Comparison of ENCODE assay signal across 8 mouse cellular contexts in genomic region chr10:80115290-80115943, GRCm38 (mm10). TPM values are rescaled to one million over a fixed set of nuclear protein-coding genes. Genes with fewer than 3 reads are reported as not detected.
DNase-seq lines count a peak whose midpoint lies in the region; ATAC-seq and TF ChIP-seq lines count a peak whose summit lies in the region.

TSS of gene Stk11 (plus strand) at chr10:80115803.

- ATAC-seq in embryonic facial prominence, embryonic 15.5 days (ENCODE audit: insufficient number of reproducible peaks, low FRiP score, low TSS enrichment, low read depth): peak; percentile 97
- peak; percentile 97 for ATAC-seq in limb, embryonic 14.5 days (ENCODE audit: low FRiP score, low read depth)
- ATAC-seq in midbrain, postnatal 0 days (ENCODE audit: low FRiP score): peak; percentile 98

- peak within 1 kb of the TSS; percentile 85 for H3K9ac ChIP-seq in embryonic facial prominence, embryonic 15.5 days
- H3K9ac ChIP-seq in limb, embryonic 14.5 days (ENCODE audit: low read depth, low read length, severe bottlenecking): peak within 1 kb of the TSS; percentile 78
- H3K9ac ChIP-seq in midbrain, postnatal 0 days (replicated peaks; ENCODE audit: low read length, poor library complexity, severe bottlenecking): peak within 1 kb of the TSS; percentile 63

- no peaks in the 10 kb centered on the region for H3K27me3 ChIP-seq in embryonic facial prominence, embryonic 15.5 days
- H3K27me3 ChIP-seq in limb, embryonic 14.5 days (ENCODE audit: control insufficient read depth, insufficient read depth, low read length): no peaks in the 10 kb centered on the region
- no peaks in the 10 kb centered on the region for H3K27me3 ChIP-seq in midbrain, postnatal 0 days (ENCODE audit: insufficient read depth, low read length)

- peak within 1 kb of the TSS; percentile 91 for H3K4me2 ChIP-seq in embryonic facial prominence, embryonic 15.5 days (replicated peaks)
- H3K4me2 ChIP-seq in limb, embryonic 14.5 days (replicated peaks; ENCODE audit: low read depth, low read length, severe bottlenecking): peak within 1 kb of the TSS; percentile 95
- peak within 1 kb of the TSS; percentile 84 for H3K4me2 ChIP-seq in midbrain, postnatal 0 days (ENCODE audit: low read depth, low read length, poor library complexity, severe bottlenecking)

- H3K4me3 ChIP-seq in bone marrow, adult 2 months (replicated peaks; ENCODE audit: control insufficient read depth, low read depth, low read length): peak within 1 kb of the TSS; percentile 86
- peak within 1 kb of the TSS; percentile 94 for H3K4me3 ChIP-seq in embryonic facial prominence, embryonic 15.5 days (replicated peaks)
- peak within 1 kb of the TSS; percentile 90 for H3K4me3 ChIP-seq in limb, embryonic 14.5 days (replicated peaks; ENCODE audit: low read length)
- H3K4me3 ChIP-seq in midbrain, postnatal 0 days (ENCODE audit: low read depth, low read length): peak within 1 kb of the TSS; percentile 75

- peak; percentile 100 for DNase-seq in 416B (ENCODE audit: low read depth)
- peak; percentile 100 for DNase-seq in heart, adult 8-10 months (ENCODE audit: low spot score)
- peak; percentile 100 for DNase-seq in kidney, adult 9 months
- peak; percentile 100 for DNase-seq in limb, embryonic 14.5 days (ENCODE audit: low spot score)
- peak; percentile 100 for DNase-seq in midbrain, postnatal 0 days (ENCODE audit: low spot score)
- DNase-seq in spleen, postnatal 14 days (ENCODE audit: low spot score in 2 of 2): peak; percentile 94 to 97

- peak; percentile 27; the same call in 1 of the 2 replicates for TF ChIP-seq CTCF in bone marrow, adult 2 months (IDR thresholded peaks at IDR 0.05; ENCODE audit: control insufficient read depth, insufficient read depth, low read length)
- TF ChIP-seq CTCF in midbrain, postnatal 0 days (IDR thresholded peaks at IDR 0.05): peak; percentile 57

- WGBS in bone marrow, adult 2 months: under 1% methylated on average over 70 of the region's 70 CpGs
- under 1% methylated on average over 70 of the region's 70 CpGs for WGBS in embryonic facial prominence, embryonic 15.5 days
- WGBS in limb, embryonic 14.5 days: under 1% methylated on average over 68 of the region's 70 CpGs
- under 1% methylated on average over 68 of the region's 70 CpGs for WGBS in midbrain, postnatal 0 days

- no peaks in the 10 kb centered on the region for H3K9me3 ChIP-seq in embryonic facial prominence, embryonic 15.5 days (replicated peaks)
- H3K9me3 ChIP-seq in limb, embryonic 14.5 days (ENCODE audit: control insufficient read depth, low read length): no peaks in the 10 kb centered on the region
- no peaks in the 10 kb centered on the region for H3K9me3 ChIP-seq in midbrain, postnatal 0 days (ENCODE audit: low read length)

- H3K36me3 ChIP-seq in embryonic facial prominence, embryonic 15.5 days: peaks cover 19% of the 10 kb centered on the region
- H3K36me3 ChIP-seq in limb, embryonic 14.5 days (ENCODE audit: control insufficient read depth, insufficient read depth, low read length): peaks cover 24% of the 10 kb centered on the region
- no peaks in the 10 kb centered on the region for H3K36me3 ChIP-seq in midbrain, postnatal 0 days (ENCODE audit: insufficient read depth, low read length)

- TF ChIP-seq POLR2A in bone marrow, adult 2 months (IDR thresholded peaks at IDR 0.05; ENCODE audit: borderline replicate concordance, control insufficient read depth, low read depth, low read length): peak; percentile 97
- peak; percentile 73; the same call in 1 of the 2 replicates for TF ChIP-seq POLR2A in limb, embryonic 14.5 days (IDR thresholded peaks at IDR 0.05; ENCODE audit: borderline replicate concordance, extremely low read depth, insufficient read depth, insufficient read length)

- peak within 1 kb of the TSS; percentile 98 for H3K27ac ChIP-seq in bone marrow, adult 2 months (ENCODE audit: control insufficient read depth, insufficient read depth, low read depth, low read length, poor library complexity)
- H3K27ac ChIP-seq in embryonic facial prominence, embryonic 15.5 days (replicated peaks): peak within 1 kb of the TSS; percentile 87
- H3K27ac ChIP-seq in limb, embryonic 14.5 days (replicated peaks; ENCODE audit: low read depth, low read length): peak within 1 kb of the TSS; percentile 73
- peak within 1 kb of the TSS; percentile 78 for H3K27ac ChIP-seq in midbrain, postnatal 0 days (ENCODE audit: low read depth, low read length)

- H3K4me1 ChIP-seq in bone marrow, adult 2 months (ENCODE audit: control insufficient read depth, insufficient read depth, low read length): peaks cover 5% of the 10 kb centered on the region
- peaks cover 45% of the 10 kb centered on the region for H3K4me1 ChIP-seq in embryonic facial prominence, embryonic 15.5 days
- H3K4me1 ChIP-seq in limb, embryonic 14.5 days (ENCODE audit: control insufficient read depth, insufficient read depth, low read length): peaks cover 22% of the 10 kb centered on the region
- H3K4me1 ChIP-seq in midbrain, postnatal 0 days (ENCODE audit: insufficient read depth, low read length): peaks cover 14% of the 10 kb centered on the region

RNA-seq across cellular contexts. Expression of gene Stk11, which starts in this region (rescaled TPM):
- 197 and 344 TPM in 2 replicates for polyA plus RNA-seq in bone marrow, adult 2 months (2011; ENCODE audit: insufficient read depth, insufficient read length, low replicate concordance, missing spikeins)
- polyA plus RNA-seq in embryonic facial prominence, embryonic 15.5 days (2015; fragmentation: Nextera tagmentation; extraction: Ambion mirVana): 21.3 and 27.3 TPM in 2 replicates
- total RNA-seq in heart, adult 8-10 months (2022): 100 to 1,000 TPM; 148 to 176 (median 153) TPM
- 133 and 147 TPM in 2 replicates for polyA plus RNA-seq in limb, embryonic 14.5 days (2012; rRNA removed)
- polyA plus RNA-seq in limb, embryonic 14.5 days (2014; fragmentation: Nextera tagmentation; extraction: Ambion mirVana): 30.1 and 32.4 TPM in 2 replicates
- total RNA-seq in midbrain, postnatal 0 days (2014; rRNA removed): 84.0 and 97.3 TPM in 2 replicates
- polyA plus RNA-seq in midbrain, postnatal 0 days (2015; fragmentation: Nextera tagmentation; extraction: Ambion mirVana): 12.3 and 12.4 TPM in 2 replicates

Comparison
In these comparisons a context has a peak if more than half of its experiments do, and no peak if none do; other contexts are left out.
1. Peak in every context shown above with its lines: DNase-seq, ATAC-seq, H3K4me3 ChIP-seq and H3K27ac ChIP-seq.